Mouse (Mus musculus) CH12.LX (cell line): ENCODE results near the gene Pdha1.

Experiments used
- CTCF ChIP-seq, 2 experiments: IDR thresholded peaks in 1 of 2; conservative IDR thresholded peaks in 1 of 2; 2 replicates each; pipeline ENCODE4 v1.5.1; 2011 to 2012; ENCODE audit warnings: low read depth in 2 of 2, low read length in 2 of 2, improper control_type of control experiment in 1 of 2, inconsistent platforms in 1 of 2, mild to moderate bottlenecking in 1 of 2, moderate library complexity in 1 of 2
- POLR2A ChIP-seq: IDR thresholded peaks from 2 replicates; pipeline ENCODE4 v1.6.1; 2011; ENCODE audit warnings: low read depth, mild to moderate bottlenecking, improper control_type of control experiment, low read length

DNA sequence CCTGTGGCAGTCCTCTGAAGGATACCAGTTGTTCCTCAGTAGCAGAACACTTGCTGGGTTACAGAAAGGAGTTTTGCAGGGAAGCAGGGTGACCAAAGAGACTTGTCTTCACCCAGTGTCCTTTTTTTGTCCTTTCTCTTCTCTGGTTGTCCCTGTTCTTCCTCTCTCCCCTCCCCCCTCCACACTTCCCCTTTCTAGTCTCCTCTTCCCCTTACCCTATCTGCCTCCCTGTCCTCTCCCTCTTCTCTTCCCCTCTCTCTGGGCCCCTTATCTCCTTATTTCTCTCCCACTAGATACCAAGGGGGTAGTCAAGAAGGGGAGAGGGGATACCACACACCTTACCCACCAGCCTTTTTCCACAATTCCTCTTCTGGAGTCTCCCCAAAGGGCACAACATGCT, 22.1 kb downstream of the Pdha1 start:
- TF ChIP-seq POLR2A: no peak
- no peak for TF ChIP-seq CTCF (conservative IDR thresholded peaks at IDR 0.05 in 1 of 2, IDR thresholded peaks at IDR 0.05 in 1 of 2; ENCODE audit: low read depth in 2 of 2, low read length in 2 of 2)
